Mouse (Mus musculus) kidney, postnatal 0 days (tissue): ENCODE measurements at regions not wholly inside any gene's neighbourhood (a gene's known extent, or its start where the extent isn't known, plus 50 kb on each side); places are given as distances from the start of the nearest gene placed in this dataset.
"Not testable (repeated sequence)": the region's sequence is repeated elsewhere in the genome, so short reads cannot be mapped to it uniquely, and the experiment has no call there.

Experiments
- ATAC-seq: fragments of 200-750 bp; cut with Nextera tagmentation; replicated peaks from 2 replicates; pipeline ENCODE4 v1.8.0; 2017; ENCODE audit warnings: low read depth, moderate number of reproducible peaks, moderate TSS enrichment, moderate library complexity; ENCODE audit not compliant: low FRiP score
- DNase-seq: peaks from one replicate; pipeline ENCODE4 v3.0.0-alpha.2; 2016; ENCODE audit warnings: low spot score
- H3K27ac ChIP-seq: fragments of 300-500 bp; sonication (generic); 2 replicates; pipeline ENCODE4 v1.5.1; 2014; ENCODE audit warnings: mild to moderate bottlenecking
- H3K27me3 ChIP-seq: fragments of 300-500 bp; sonication (generic); 2 replicates; pipeline ENCODE4 v1.6.1; 2014; ENCODE audit warnings: low read length, mixed read lengths; ENCODE audit not compliant: insufficient read depth
- H3K36me3 ChIP-seq: fragments of 300-500 bp; sonication (generic); 2 replicates; pipeline ENCODE4 v1.6.1; 2014; ENCODE audit warnings: low read length, mixed read lengths; ENCODE audit not compliant: insufficient read depth
- H3K4me1 ChIP-seq: fragments of 300-500 bp; sonication (generic); replicated peaks from 2 replicates; pipeline ENCODE4 v1.6.1; 2014; ENCODE audit warnings: antibody characterized with exemption, low read length, mixed read lengths; ENCODE audit not compliant: insufficient read depth
- H3K4me2 ChIP-seq: fragments of 300-500 bp; sonication (generic); 2 replicates; pipeline ENCODE4 v1.6.1; 2014; ENCODE audit warnings: mild to moderate bottlenecking, low read length, moderate library complexity, mixed read lengths
- H3K4me3 ChIP-seq: fragments of 300-500 bp; sonication (generic); replicated peaks from 2 replicates; pipeline ENCODE4 v1.5.1; 2014; ENCODE audit warnings: low read depth, low read length
- H3K9ac ChIP-seq: fragments of 300-500 bp; sonication (generic); 2 replicates; pipeline ENCODE4 v1.6.1; 2014; ENCODE audit warnings: low read depth, low read length
- H3K9me3 ChIP-seq: fragments of 300-500 bp; sonication (generic); replicated peaks from 2 replicates; pipeline ENCODE4 v1.6.1; 2016; ENCODE audit warnings: low read length, inconsistent platforms, mixed read lengths
- CTCF ChIP-seq: IDR thresholded peaks from 2 replicates; pipeline ENCODE4 v1.5.1; 2016; ENCODE audit warnings: antibody characterized with exemption, low read depth, mild to moderate bottlenecking, moderate library complexity
- WGBS: fragments of 180-500 bp; shearing (Covaris S2); extraction: QIAGEN DNeasy Blood & Tissue Kit; methylation state at CpG from one replicate; pipeline ENCODE4 v1.1.7; 2014; 5-methylcytosine and 5-hydroxymethylcytosine counted together

DNA sequence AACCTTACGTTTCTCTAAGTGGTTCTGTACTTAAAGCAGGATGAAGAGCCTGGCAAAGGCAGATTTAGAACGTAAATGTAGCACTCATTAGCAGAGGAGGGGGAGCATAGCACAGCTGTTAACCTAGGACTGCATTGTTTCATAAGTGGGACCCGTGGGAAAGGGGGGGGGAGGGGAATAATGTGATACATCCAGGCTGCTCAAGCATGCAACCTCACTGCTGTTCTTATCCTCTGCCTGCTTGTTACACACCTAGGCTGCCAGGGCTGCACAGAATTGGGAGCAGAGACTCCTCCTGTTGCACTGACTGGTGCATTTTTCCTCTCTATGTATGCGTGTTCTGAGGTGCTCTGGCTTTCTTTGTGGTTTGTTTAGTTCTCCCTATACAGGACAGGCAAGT is 180.1 kb upstream of the Tac1 start:
- Histone ChIP-seq H3K27ac (no peak overlapping the region), H3K9ac (no peak overlapping the region), H3K4me2 (no peak overlapping the region), H3K27me3 (no peaks in the 10 kb centered on the region), H3K4me3 (no peak overlapping the region), H3K36me3 (no peaks in the 10 kb centered on the region), H3K4me1 (no peaks in the 10 kb centered on the region), H3K9me3 (no peaks in the 10 kb centered on the region)
- ATAC-seq: no peak
- 30% methylated on average over 4 of the region's 4 CpGs for WGBS
- DNase-seq: no peak
- TF ChIP-seq CTCF: no peak

- Histone ChIP-seq H3K36me3 (no peaks in the 10 kb centered on the region), H3K4me3 (no peak overlapping the region), H3K9me3 (no peaks in the 10 kb centered on the region), H3K9ac (no peak overlapping the region), H3K4me2 (no peak overlapping the region), H3K27ac (no peak overlapping the region), H3K4me1 (no peaks in the 10 kb centered on the region), H3K27me3 (no peaks in the 10 kb centered on the region)
- TF ChIP-seq CTCF: no peak
- DNase-seq (no peak), ATAC-seq (no peak)
- WGBS: 92% methylated on average over 2 of the region's 2 CpGs
Observed at GRCm38 (mm10) chr6:7375851-7376250, 178.8 kb upstream of the Tac1 start.

GRCm38 (mm10) chr6:7378651-7379050 is 176.0 kb upstream of the Tac1 start:
- no peak for TF ChIP-seq CTCF
- WGBS: 65% methylated on average over 5 of the region's 5 CpGs

GRCm38 (mm10) chr6:7424731-7425130 is 129.9 kb upstream of the Tac1 start:
- H3K36me3 ChIP-seq: no peaks in the 10 kb centered on the region
- no peak overlapping the region for H3K27ac ChIP-seq
- WGBS: 34% methylated on average over 2 of the region's 2 CpGs
- no peak overlapping the region for H3K9ac ChIP-seq
- TF ChIP-seq CTCF: no peak
- no peaks in the 10 kb centered on the region for H3K9me3 ChIP-seq
- no peak for DNase-seq
- no peak overlapping the region for H3K4me2 ChIP-seq
- no peak overlapping the region for H3K4me3 ChIP-seq
- no peaks in the 10 kb centered on the region for H3K4me1 ChIP-seq
- ATAC-seq: no peak
- H3K27me3 ChIP-seq: no peaks in the 10 kb centered on the region

More at GRCm38 (mm10) chr6:7378651-7379050, 176.0 kb upstream of the Tac1 start:
- Histone ChIP-seq H3K9ac (no peak overlapping the region), H3K4me1 (no peaks in the 10 kb centered on the region), H3K4me2 (no peak overlapping the region), H3K36me3 (no peaks in the 10 kb centered on the region), H3K27me3 (no peaks in the 10 kb centered on the region), H3K27ac (no peak overlapping the region), H3K9me3 (no peaks in the 10 kb centered on the region), H3K4me3 (no peak overlapping the region)
- DNase-seq (no peak), ATAC-seq (no peak)

DNA sequence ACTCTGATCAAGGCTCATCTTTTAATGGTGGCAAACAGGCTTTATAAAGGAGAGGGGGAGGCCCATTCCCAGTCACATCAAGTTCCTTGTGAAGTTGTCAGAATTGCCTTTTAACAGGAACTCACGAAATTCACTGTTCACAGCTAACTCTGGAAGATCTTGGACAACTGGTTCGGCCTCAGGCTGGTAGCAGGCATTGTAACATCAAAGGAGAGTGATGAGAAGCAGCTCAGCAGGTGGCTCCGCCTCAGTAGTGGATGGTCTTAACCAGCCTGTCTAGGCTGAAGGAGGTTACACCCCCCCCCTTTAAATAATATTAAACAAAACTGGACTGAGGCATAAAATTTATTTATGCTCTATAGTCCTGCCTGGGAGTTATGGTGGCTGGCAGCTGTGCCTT is 113.0 kb upstream of the Tac1 start:
- 45% methylated on average over 3 of the region's 3 CpGs for WGBS
- DNase-seq (no peak), ATAC-seq (no peak)

DNA sequence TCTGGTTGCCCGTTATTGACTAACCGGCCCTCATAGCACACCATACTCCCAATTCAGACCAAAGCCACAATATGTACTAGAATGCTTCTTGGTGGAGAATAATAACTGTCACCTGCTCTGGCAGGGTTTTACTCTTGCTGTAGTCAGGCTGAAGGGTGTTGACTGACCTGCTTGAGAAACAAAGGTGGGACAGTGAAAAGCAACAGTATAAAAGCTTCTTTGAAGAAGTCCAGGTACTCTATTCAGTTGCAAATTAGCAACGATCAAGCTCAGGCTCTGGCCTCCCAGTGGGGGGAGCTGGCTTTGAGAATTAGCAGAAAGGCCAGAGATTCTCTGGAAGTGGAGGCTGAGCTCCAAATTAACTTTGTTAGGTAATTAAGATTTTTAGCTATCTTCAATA is 112.4 kb upstream of the Tac1 start:
- H3K27me3 ChIP-seq, H3K9me3 ChIP-seq, DNase-seq, H3K4me3 ChIP-seq, H3K27ac ChIP-seq, H3K4me2 ChIP-seq, H3K36me3 ChIP-seq, H3K9ac ChIP-seq, ATAC-seq, H3K4me1 ChIP-seq: not testable (repeated sequence)
- WGBS: 59% methylated on average over 3 of the region's 3 CpGs

More for the DNA sequence above, 113.0 kb upstream of the Tac1 start:
- Histone ChIP-seq H3K9ac (no peak overlapping the region), H3K9me3 (no peaks in the 10 kb centered on the region), H3K4me1 (no peaks in the 10 kb centered on the region), H3K36me3 (no peaks in the 10 kb centered on the region), H3K27ac (no peak overlapping the region), H3K4me3 (no peak overlapping the region), H3K27me3 (no peaks in the 10 kb centered on the region), H3K4me2 (no peak overlapping the region)
- no peak for TF ChIP-seq CTCF

DNA sequence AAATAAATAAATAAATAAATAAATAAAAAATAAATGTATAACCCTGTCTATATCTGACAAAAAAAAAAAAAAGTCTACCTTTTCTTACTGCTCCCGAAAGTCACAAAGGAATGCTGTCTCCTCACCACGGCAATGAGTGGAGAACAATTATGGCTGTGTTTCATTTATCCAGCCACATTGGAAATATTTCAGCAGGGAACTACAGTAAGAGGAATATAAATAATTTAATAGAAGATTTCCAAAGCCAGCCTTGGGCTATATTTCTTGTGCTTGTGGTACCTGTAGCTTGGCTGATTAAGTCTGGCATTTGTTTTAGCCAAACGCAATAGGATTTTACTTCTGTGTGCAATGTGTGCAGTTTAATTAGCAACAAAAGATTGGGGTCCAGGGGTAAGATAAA is 98.8 kb upstream of the Tac1 start:
- Histone ChIP-seq H3K4me2 (no peak overlapping the region), H3K9ac (no peak overlapping the region), H3K4me1 (no peaks in the 10 kb centered on the region), H3K36me3 (no peaks in the 10 kb centered on the region), H3K27ac (no peak overlapping the region), H3K27me3 (no peaks in the 10 kb centered on the region), H3K4me3 (no peak overlapping the region), H3K9me3 (no peaks in the 10 kb centered on the region)
- WGBS: 79% methylated on average over 3 of the region's 3 CpGs
- DNase-seq: no peak
- no peak for ATAC-seq
- no peak for TF ChIP-seq CTCF
